Mouse (Mus musculus) adrenal gland, postnatal 25 days (tissue): Measurements from ENCODE around the gene Hapln3. TPM values are rescaled to one million over a fixed set of nuclear protein-coding genes. Genes with fewer than 3 reads are reported as not detected.

Experiments
- DNase-seq: peaks from one replicate; pipeline ENCODE4 v3.0.0; 2021; ENCODE audit warnings: mixed read lengths
- long read RNA-seq: library from polyadenylated mRNA; stranded (forward); transcript quantifications from one replicate; pipeline ENCODE4 v2.0.0, GENCODE M21; 2021
- total RNA-seq: library from RNA; stranded (reverse); gene quantifications from 2 replicates; pipeline ENCODE4 v1.2.3, GENCODE M21; 2021

The Hapln3 gene
- 1.2 and 1.9 TPM in 2 replicates for total RNA-seq
- long read RNA-seq, partial matches to known transcripts = 0 of 1 reads
- long read RNA-seq, other reads (novel, unspliced or antisense) = 1 of 1 reads

DNA sequence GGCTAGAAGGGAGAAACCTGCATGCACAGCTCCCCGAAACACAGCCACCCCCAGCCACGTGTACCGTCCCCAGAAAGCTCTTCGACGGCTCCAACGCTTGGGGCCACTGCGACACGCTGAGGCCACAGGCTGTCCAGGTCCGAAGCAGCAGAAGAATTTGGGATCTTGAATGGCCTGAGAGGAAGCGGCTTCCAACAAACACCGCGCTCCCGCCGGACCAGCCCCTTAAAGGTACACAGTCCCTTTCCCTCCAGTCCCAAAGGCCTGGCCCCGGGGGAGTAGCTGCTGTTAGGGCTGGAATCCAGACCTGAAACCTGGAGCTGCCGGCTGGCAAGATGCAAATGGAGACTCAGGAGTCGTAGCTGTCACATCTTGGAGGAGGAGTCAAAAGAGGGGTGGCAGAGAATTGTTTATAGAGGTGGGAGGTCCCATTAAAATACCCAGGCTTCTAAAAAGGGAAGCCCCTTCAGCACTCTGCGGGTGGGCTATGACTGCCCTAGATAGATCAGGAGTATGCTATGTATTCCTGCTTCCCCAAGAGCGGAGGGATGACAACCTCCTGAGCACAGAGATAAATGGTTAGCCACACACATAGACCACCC lies at the start of gene Hapln3:
Gene Hapln3, minus strand, starts transcription at position 176 of the 602 bp plus-strand sequence.
- DNase-seq = peak; percentile 51

DNA sequence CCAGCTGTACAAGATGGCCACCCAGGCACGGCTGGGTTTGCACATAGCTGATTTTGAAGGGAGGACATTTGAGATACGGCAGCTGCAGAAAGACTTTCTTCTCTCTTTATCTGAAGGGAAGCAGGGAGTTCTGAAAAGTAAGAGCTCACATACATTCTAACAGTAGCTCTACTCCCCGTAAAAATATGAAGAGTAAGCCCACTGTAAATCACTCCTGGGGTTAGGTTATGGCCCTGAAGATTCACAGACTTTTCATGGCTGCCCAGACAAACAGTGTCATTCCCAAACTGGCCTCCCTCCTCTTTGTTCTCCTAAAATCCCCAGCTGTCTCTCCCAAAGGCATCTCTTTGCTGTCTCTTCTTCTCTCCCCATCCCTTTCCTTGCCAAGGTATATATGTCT lies 43.0 kb upstream of the Hapln3 start:
- no peak for DNase-seq

- DNase-seq = no peak
Measured at GRCm38 (mm10) chr7:79171782-79172181, 41.0 kb upstream of the Hapln3 start.

DNA sequence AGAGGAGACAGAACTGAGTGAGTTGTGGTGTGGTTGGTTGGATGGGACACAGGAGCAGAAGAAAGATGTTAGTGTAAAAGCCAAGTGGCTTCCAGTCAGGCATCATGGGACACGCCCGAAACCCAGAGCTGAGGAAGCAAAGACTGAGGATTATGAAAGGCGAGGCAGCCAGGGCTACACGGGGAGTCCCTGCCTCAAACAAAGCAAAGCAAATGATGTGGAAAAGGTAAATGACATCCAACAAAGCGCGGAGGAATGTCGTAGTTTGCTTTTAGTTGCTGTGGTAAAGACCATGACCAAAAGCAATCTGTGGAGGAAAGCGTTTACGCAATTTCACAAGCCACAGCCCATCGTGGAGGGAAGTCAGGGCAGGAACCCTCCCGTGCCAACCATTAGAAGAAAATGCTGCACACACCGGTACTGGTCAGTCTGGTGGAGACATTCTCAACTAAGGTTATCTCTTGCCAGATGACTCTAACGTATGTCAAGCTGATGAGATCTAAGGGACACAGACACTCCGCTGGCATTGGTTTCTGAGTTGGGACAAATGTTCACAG lies 36.3 kb upstream of the Hapln3 start:
- DNase-seq = no peak

- no peak for DNase-seq
Measured at GRCm38 (mm10) chr7:79159406-79159805, 28.6 kb upstream of the Hapln3 start.

DNA sequence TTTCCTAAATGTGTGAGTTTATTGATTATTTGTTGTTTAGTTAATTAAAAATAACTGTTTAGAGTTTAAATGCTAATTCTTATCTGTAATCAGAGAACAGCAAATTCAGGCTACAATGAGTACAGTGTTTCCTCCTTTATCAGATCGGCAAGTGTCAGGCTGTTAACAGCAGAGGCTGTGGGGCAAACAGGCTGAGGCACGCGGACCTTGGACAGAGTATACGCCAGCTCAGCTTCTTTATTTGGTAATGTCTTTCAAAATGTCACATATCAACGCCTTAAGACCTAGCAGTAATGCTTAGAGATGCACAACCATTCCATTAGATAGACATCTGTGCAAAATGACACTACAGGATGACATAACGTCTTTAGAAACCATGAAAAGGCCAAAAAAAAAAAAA lies 18.7 kb upstream of the Hapln3 start:
- DNase-seq = no peak

DNA sequence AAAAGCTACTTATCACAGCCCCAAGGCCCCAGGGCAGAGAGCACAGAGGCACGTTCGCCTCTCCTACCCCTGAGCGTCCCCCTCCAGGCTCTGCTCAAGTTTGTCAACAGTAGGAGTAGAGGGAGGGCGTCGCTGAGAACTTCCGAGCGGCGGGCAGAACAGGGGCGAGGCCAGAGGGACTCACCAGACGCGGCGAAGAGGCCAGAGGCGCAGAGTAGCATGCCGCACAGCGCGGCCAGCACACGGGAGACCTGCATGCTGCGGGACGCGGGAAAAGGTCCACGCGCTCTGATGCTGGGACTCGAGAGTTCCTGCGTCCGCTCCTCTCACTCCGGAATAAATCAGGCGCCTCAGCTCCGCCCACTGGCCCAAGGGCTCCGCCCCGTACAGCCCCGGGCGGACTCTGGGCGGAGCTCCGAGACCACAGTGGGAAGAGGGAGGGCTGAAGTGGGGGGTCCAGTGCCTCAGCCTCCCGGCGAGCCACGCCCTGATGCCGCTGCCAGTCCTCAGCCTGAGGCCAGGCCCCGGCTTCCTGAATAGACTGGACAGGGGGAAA lies 18.0 kb upstream of the Hapln3 start, which contains the start of gene Mfge8:
Gene Mfge8, minus strand, starts transcription at position 350 of the 556 bp plus-strand sequence.
- DNase-seq = peak; percentile 92

- no peak for DNase-seq
Measured at GRCm38 (mm10) chr7:79147931-79148653, 17.3 kb upstream of the Hapln3 start.

DNA sequence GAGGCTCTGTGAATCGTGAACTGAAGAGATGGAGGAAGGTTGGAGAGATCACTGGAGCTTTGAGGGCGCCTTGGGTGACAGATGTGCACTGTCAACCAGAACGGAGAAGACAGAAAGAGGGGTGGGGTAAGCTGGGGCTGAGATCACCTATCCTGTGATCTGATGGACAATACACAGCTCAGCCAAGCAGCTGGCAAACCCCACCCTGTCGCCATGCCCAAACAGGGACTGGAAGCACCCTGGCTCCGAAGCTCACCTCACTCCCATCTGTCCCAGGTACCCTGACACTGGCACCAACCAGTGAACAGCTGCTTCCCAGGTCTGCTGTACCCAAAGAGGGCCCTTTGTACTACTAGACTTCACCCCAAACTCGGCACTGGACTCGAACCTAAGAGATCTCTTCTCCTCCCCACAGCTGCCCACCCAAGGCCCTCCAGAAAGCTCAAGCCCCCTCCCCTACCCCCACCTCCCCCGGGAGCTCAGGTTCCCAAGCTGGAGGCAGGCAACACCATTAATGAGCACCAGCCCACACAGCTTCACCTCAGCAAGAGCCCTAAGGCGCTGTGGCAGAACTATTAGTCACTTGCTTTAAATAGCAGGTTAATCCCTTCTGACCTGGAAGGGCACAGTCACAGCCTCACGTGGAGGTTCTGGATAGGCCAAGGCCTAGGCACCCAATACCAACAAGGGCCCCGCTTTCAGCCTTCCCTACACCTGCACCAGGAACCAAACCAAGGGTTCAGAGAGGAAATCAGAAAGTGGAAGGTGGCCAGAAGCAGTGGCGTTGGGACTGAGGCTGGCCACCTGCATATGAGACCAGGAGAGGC lies 16.4 kb upstream of the Hapln3 start:
- DNase-seq = no peak

DNA sequence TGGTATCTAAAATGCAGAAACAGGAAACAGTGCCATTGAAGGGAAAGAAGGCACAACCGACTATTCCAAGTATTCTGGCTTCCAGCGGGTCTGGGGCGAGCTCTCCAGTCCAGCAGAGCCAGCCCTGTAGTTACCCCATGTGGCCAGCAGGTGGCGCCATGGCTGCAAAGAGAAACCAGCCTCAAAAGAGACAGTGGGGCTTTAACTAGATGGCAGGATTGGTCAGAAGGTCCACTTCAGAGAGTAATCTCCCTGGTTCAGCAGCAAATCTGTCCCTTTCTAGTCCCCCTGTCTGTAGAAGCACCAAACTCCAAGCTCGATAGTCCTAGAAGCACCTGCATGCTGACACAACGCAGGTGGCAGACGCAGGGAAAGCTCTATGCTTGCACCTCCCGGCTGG lies 10.1 kb upstream of the Hapln3 start:
- peak; percentile 84 for DNase-seq

DNA sequence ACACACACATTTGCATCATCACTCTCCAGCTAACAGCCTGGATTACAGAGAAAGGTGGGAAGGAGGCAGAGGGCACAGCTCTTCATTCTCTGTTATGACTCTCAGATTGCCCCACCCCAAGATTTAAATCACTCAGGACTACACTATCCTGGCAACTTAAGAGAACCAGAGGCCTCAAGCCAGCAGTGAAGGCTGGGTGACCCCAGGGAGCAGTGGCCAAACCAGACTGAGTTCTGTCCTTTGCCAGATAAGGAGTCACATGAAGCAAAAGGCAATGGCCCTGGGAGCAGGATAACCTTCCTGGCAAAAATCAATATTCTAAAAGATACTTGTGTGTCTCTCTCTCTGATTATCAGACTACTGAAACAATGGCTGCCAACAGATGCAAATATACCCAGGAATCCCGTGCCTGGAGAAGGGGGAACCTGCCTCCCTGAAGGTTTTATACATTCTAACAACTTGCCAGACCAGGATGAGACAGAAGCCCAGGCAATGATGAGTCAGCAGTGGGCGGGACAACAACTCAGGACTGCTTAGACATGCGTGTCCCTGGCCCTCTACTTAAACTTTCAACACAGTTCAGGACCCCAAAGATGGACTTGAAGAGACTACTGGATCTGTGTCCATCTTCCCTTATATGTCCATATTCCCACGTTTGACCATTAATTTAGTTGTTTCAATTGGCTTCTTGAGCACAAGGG lies 9.2 kb upstream of the Hapln3 start:
- no peak for DNase-seq

GRCm38 (mm10) chr7:79139328-79139824 lies 8.6 kb upstream of the Hapln3 start:
- DNase-seq = no peak

- no peak for DNase-seq
Measured at GRCm38 (mm10) chr7:79133391-79133790, 2.6 kb upstream of the Hapln3 start.

DNA sequence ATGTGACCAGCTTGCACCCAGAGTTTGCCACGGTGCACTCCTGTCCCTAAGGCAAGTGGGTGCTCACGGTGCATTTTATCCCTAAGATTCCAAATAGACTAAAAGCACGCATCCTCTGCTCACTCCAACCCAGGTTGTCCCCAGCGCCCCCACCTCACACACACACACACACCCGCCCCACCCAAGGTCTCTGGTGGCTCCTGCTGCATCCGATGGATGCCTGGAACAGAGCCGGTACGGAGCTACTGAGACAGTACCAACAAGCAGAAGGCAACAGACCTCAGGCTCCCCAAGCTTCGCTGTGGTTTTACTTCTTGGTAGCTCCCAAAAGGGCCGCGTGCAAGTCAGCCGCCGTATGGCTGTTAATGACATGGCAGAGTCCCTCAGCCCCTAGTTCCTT lies 433 bp downstream of the Hapln3 start:
- no peak for DNase-seq

- no peak for DNase-seq
Measured at GRCm38 (mm10) chr7:79129883-79130282, 935 bp downstream of the Hapln3 start.

DNA sequence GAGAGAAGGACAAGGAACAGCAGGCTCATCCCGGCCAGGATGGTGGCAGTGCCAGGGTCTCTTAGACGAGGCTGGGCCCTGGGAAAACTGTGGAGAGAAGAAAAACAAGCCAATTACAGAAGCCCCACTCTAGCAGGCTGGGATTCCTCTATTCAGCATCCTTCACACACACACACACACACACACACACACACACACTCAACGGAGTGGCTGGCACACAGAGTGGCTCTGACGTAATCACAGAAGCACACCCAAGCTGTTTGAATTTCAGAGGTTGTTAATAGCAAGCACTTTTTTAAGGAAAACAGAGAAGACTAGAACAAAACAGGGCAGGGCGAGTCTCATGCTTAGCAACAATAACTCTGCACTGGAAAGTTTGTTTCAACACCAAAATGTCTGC lies 7.4 kb downstream of the Hapln3 start:
- DNase-seq = no peak

GRCm38 (mm10) chr7:79113848-79114247 lies 17.0 kb downstream of the Hapln3 start:
- no peak for DNase-seq

DNA sequence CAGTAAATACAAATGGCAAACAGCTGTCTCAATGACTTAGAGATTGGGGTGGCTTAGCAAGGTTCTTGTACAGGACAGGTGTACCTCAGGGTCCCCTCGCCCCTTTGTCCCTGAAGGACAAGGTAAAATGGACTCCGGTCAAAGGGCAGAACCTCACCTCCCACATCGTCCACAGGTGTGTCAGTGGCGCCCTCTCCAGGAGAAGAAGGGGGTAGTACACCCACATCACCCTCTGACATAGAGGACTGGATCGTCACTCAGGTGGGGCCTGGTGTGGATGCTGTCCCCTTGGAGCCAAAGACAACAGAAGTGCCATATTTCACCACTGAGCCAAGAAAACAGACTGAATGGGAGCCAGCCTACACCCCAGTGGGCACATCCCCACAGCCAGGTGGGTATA lies 34.3 kb downstream of the Hapln3 start:
- DNase-seq = no peak

GRCm38 (mm10) chr7:79089111-79089510 lies 41.7 kb downstream of the Hapln3 start:
- no peak for DNase-seq

DNA sequence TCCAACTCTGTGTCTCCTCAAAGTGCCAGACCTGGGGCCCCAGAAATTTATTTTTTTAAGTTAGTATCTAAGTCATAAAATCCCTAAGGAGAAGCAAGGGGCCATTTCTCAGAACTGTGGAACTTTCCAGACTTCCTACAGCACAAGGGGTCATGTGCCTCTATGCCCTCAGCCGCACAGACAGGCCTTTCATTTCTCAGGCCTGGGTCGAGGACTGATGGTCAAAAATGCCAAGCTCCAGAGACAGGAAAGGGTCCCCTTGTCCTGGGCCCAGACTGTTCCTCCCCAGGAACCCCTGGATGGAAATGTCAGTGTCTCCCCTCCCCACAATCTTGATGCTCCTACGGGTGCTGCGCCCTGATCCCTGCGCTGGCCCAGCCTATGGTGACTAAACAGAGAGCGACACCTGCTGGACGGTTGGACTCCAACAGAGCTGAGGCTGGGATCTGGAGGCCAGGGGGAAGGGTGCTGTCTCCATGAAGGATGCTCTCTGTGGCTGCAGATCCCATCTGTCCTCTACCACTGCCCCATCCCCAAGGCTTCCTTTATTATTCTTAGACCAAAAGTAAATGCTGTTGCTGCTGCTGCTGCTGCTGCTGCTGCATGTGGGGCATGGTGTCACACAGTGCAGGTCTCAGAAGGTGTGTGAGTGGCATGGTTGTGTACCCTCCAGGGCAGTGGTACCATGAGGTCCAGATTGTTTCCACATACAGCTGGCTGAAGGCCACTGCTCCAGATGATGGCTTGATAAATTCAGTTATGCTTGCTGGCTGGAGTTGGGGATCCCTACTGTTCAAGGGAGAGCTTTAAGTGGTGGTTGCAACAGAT lies 50.0 kb downstream of the Hapln3 start:
- DNase-seq = peak; percentile 78

GRCm38 (mm10) chr7:79079212-79079611 lies 51.6 kb downstream of the Hapln3 start:
- DNase-seq = no peak
